Mouse (Mus musculus): ENCODE measurements around the gene Fmn2.

- TF ChIP-seq EP300 (IDR thresholded peaks at IDR 0.05) (no peak), CTCF (IDR thresholded peaks at IDR 0.05) (no peak)
These were observed 19.1 kb upstream of the Fmn2 start for GRCm38 (mm10) chr1:174482567-174482966.
